Mouse (Mus musculus) left cerebral cortex, adult 6 months (tissue): ENCODE measurements around the gene Vmn2r68. TPM values are rescaled to one million over a fixed set of nuclear protein-coding genes. Genes with fewer than 3 reads are reported as not detected.

Experiments used
- long read RNA-seq, 2 experiments: library from polyadenylated mRNA; unstranded; transcript quantifications; one replicate each; pipeline ENCODE4 v2.0.0; 2019 to 2020
- polyA plus RNA-seq: library from polyadenylated mRNA; unstranded; fragments of <200 nt; fragmentation: Nextera tagmentation; gene quantifications from 2 replicates; pipeline ENCODE4 v1.2.3, GENCODE M21; 2021

The Vmn2r68 gene
- not detected in 2 replicates for polyA plus RNA-seq
- long read RNA-seq, experiment 1, result 0 reads
- long read RNA-seq, experiment 2, result 0 reads

DNA sequence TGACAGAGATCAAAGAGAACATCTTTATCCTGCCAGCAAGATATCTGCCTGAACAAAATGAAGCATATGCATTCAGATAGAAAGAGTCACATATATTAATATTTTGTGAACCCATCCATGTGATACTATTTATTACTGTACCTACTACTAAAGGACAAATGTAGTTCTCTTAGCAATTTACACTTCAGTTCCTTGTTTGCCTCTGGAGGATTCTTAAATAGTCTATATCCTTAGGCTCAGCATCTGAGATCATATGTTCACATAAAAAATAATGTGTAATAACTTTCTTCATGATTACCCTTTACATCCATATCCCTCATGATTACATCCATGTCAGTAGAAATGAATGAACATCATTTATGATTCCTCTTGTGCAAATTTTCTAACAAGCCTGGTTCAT is at the start of gene Vmn2r68:
Gene Vmn2r68 (minus strand): TSS at position 101 of the 400 bp plus-strand sequence.

Other genes starting within 250 kb of the Vmn2r68 start
- not detected in 2 replicates for gene Vmn2r66, start 225.5 kb downstream of the Vmn2r68 start, polyA plus RNA-seq
- not detected in 2 replicates for gene Vmn2r67, start 81.8 kb downstream of the Vmn2r68 start, polyA plus RNA-seq
- 0.01 TPM in 1 of 2 replicates, not detected in the other for gene Vmn2r69, start 178.1 kb upstream of the Vmn2r68 start, polyA plus RNA-seq